Mouse (Mus musculus): ENCODE measurements around the gene Cpox.

Gene Cpox

DNA sequence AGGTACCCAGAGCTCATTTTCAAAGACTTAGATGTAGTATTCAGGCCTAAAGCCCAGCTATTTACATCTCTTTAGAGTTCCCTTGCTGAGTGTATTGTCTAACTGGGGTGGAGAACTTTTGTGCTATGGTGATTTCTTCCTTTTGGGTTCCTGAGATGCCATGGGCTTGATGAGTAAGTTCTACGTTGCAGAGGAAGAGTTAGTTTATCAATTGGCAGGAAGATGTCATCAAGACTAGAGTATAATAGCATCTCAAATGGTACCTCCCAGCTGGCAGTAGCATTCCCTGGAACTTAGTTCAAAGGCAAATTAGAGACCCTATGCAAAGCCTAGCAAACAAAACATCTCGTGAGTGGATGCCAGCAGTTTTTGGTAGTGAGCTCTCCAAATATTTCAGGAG lies 34.2 kb upstream of the Cpox start:
- H3K36me3 ChIP-seq (ENCODE audit: insufficient read depth, low read length), result no peaks in the 10 kb centered on the region
- H3K9me3 ChIP-seq (ENCODE audit: low read length), result no peaks in the 10 kb centered on the region
- no peak overlapping the region for H3K4me3 ChIP-seq (replicated peaks; ENCODE audit: low read length)
- TF ChIP-seq CTCF (conservative IDR thresholded peaks at IDR 0.05; ENCODE audit: low read length), result no peak
- no peak for TF ChIP-seq POU5F1 (IDR thresholded peaks at IDR 0.05; ENCODE audit: borderline replicate concordance, low read length)
- no peak for TF ChIP-seq NANOG (IDR thresholded peaks at IDR 0.05; ENCODE audit: borderline replicate concordance, low read length)
- no peaks in the 10 kb centered on the region for H3K27me3 ChIP-seq (ENCODE audit: insufficient read depth, low read length)
- peaks cover 32% of the 10 kb centered on the region for H3K4me1 ChIP-seq (replicated peaks; ENCODE audit: low read depth, low read length)

GRCm38 (mm10) chr16:58637448-58637847 lies 32.6 kb upstream of the Cpox start:
- H3K4me1 ChIP-seq (replicated peaks; ENCODE audit: low read depth, low read length), result peaks cover 32% of the 10 kb centered on the region
- no peak overlapping the region for H3K4me3 ChIP-seq (replicated peaks; ENCODE audit: low read length)
- no peak for TF ChIP-seq NANOG (IDR thresholded peaks at IDR 0.05; ENCODE audit: borderline replicate concordance, low read length)
- no peaks in the 10 kb centered on the region for H3K27me3 ChIP-seq (ENCODE audit: insufficient read depth, low read length)
- H3K36me3 ChIP-seq (ENCODE audit: insufficient read depth, low read length), result no peaks in the 10 kb centered on the region
- H3K9me3 ChIP-seq (ENCODE audit: low read length), result no peaks in the 10 kb centered on the region

- Histone ChIP-seq H3K4me1 (replicated peaks; ENCODE audit: low read depth, low read length) (peaks cover 32% of the 10 kb centered on the region), H3K36me3 (ENCODE audit: insufficient read depth, low read length) (no peaks in the 10 kb centered on the region)
Observed at GRCm38 (mm10) chr16:58638016-58638415, 32.1 kb upstream of the Cpox start.

GRCm38 (mm10) chr16:58638689-58639175 lies 31.4 kb upstream of the Cpox start, which contains the start of gene E330017A01Rik:
E330017A01Rik (minus strand) TSS chr16:58638739.
- Histone ChIP-seq H3K4me1 (replicated peaks; ENCODE audit: low read depth, low read length) (peaks cover 32% of the 10 kb centered on the region), H3K4me3 (replicated peaks; ENCODE audit: low read length) (no peak within 1 kb of the TSS), H3K36me3 (ENCODE audit: insufficient read depth, low read length) (no peaks in the 10 kb centered on the region), H3K9me3 (ENCODE audit: low read length) (no peaks in the 10 kb centered on the region), H3K27me3 (ENCODE audit: insufficient read depth, low read length) (no peaks in the 10 kb centered on the region)
- TF ChIP-seq NANOG (IDR thresholded peaks at IDR 0.05; ENCODE audit: borderline replicate concordance, low read length) (no peak), POU5F1 (IDR thresholded peaks at IDR 0.05; ENCODE audit: borderline replicate concordance, low read length) (no peak), CTCF (conservative IDR thresholded peaks at IDR 0.05; ENCODE audit: low read length) (no peak)

More at GRCm38 (mm10) chr16:58638016-58638415, 32.1 kb upstream of the Cpox start:
- no peaks in the 10 kb centered on the region for H3K9me3 ChIP-seq (ENCODE audit: low read length)
- H3K4me3 ChIP-seq (replicated peaks; ENCODE audit: low read length), result no peak overlapping the region
- TF ChIP-seq CTCF (conservative IDR thresholded peaks at IDR 0.05; ENCODE audit: low read length), result no peak
- TF ChIP-seq NANOG (IDR thresholded peaks at IDR 0.05; ENCODE audit: borderline replicate concordance, low read length), result no peak
- TF ChIP-seq POU5F1 (IDR thresholded peaks at IDR 0.05; ENCODE audit: borderline replicate concordance, low read length), result no peak
- no peaks in the 10 kb centered on the region for H3K27me3 ChIP-seq (ENCODE audit: insufficient read depth, low read length)

GRCm38 (mm10) chr16:58649979-58650378 lies 20.1 kb upstream of the Cpox start:
- Histone ChIP-seq H3K4me1 (replicated peaks; ENCODE audit: low read depth, low read length) (no peaks in the 10 kb centered on the region), H3K27me3 (ENCODE audit: insufficient read depth, low read length) (no peaks in the 10 kb centered on the region), H3K4me3 (replicated peaks; ENCODE audit: low read length) (no peak overlapping the region), H3K9me3 (ENCODE audit: low read length) (no peaks in the 10 kb centered on the region), H3K36me3 (ENCODE audit: insufficient read depth, low read length) (no peaks in the 10 kb centered on the region)
- TF ChIP-seq POU5F1 (IDR thresholded peaks at IDR 0.05; ENCODE audit: borderline replicate concordance, low read length), result no peak
- no peak for TF ChIP-seq NANOG (IDR thresholded peaks at IDR 0.05; ENCODE audit: borderline replicate concordance, low read length)
- no peak for TF ChIP-seq CTCF (conservative IDR thresholded peaks at IDR 0.05; ENCODE audit: low read length)

DNA sequence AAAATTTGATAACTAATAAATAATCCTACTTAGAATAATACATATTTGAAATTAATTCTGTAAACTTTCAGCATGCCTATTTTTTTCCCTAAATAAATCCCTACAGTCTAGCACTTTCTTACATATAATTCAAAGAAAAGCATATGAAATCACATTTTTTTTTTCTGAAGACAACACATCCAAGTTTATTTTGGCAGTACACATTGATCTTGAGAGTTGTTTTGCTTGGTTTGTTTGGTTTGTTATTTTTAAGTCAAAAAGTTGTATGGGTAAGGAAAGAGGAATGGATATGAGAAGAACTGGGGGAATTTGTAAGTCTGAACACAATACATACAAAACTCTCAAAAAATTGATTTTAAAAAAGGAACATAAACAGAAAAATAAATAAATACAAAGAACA lies 14.3 kb upstream of the Cpox start:
- no peak for TF ChIP-seq CTCF (conservative IDR thresholded peaks at IDR 0.05; ENCODE audit: low read length)
- TF ChIP-seq POU5F1 (IDR thresholded peaks at IDR 0.05; ENCODE audit: borderline replicate concordance, low read length), result no peak
- TF ChIP-seq NANOG (IDR thresholded peaks at IDR 0.05; ENCODE audit: borderline replicate concordance, low read length), result no peak

GRCm38 (mm10) chr16:58656526-58656925 lies 13.6 kb upstream of the Cpox start:
- Histone ChIP-seq H3K36me3 (ENCODE audit: insufficient read depth, low read length) (no peaks in the 10 kb centered on the region), H3K4me3 (replicated peaks; ENCODE audit: low read length) (no peak overlapping the region), H3K9me3 (ENCODE audit: low read length) (no peaks in the 10 kb centered on the region), H3K27me3 (ENCODE audit: insufficient read depth, low read length) (peaks cover 7% of the 10 kb centered on the region; the same call in 1 of the 2 replicates), H3K4me1 (replicated peaks; ENCODE audit: low read depth, low read length) (no peaks in the 10 kb centered on the region)
- no peak for TF ChIP-seq POU5F1 (IDR thresholded peaks at IDR 0.05; ENCODE audit: borderline replicate concordance, low read length)
- TF ChIP-seq CTCF (conservative IDR thresholded peaks at IDR 0.05; ENCODE audit: low read length), result no peak
- TF ChIP-seq NANOG (IDR thresholded peaks at IDR 0.05; ENCODE audit: borderline replicate concordance, low read length), result no peak

More for the DNA sequence above, 14.3 kb upstream of the Cpox start:
- Histone ChIP-seq H3K27me3 (ENCODE audit: insufficient read depth, low read length) (peaks cover 7% of the 10 kb centered on the region; the same call in 1 of the 2 replicates), H3K36me3 (ENCODE audit: insufficient read depth, low read length) (no peaks in the 10 kb centered on the region), H3K9me3 (ENCODE audit: low read length) (no peaks in the 10 kb centered on the region), H3K4me3 (replicated peaks; ENCODE audit: low read length) (no peak overlapping the region), H3K4me1 (replicated peaks; ENCODE audit: low read depth, low read length) (no peaks in the 10 kb centered on the region)

GRCm38 (mm10) chr16:58658668-58659067 lies 11.4 kb upstream of the Cpox start:
- peaks cover 7% of the 10 kb centered on the region; the same call in 1 of the 2 replicates for H3K27me3 ChIP-seq (ENCODE audit: insufficient read depth, low read length)
- H3K4me3 ChIP-seq (replicated peaks; ENCODE audit: low read length), result no peak overlapping the region
- TF ChIP-seq NANOG (IDR thresholded peaks at IDR 0.05; ENCODE audit: borderline replicate concordance, low read length) (no peak), POU5F1 (IDR thresholded peaks at IDR 0.05; ENCODE audit: borderline replicate concordance, low read length) (no peak), CTCF (conservative IDR thresholded peaks at IDR 0.05; ENCODE audit: low read length) (no peak)
- H3K4me1 ChIP-seq (replicated peaks; ENCODE audit: low read depth, low read length), result no peaks in the 10 kb centered on the region
- no peaks in the 10 kb centered on the region for H3K9me3 ChIP-seq (ENCODE audit: low read length)
- no peaks in the 10 kb centered on the region for H3K36me3 ChIP-seq (ENCODE audit: insufficient read depth, low read length)

GRCm38 (mm10) chr16:58661826-58662225 lies 8.3 kb upstream of the Cpox start:
- H3K9me3 ChIP-seq (ENCODE audit: low read length), result no peaks in the 10 kb centered on the region
- H3K36me3 ChIP-seq (ENCODE audit: insufficient read depth, low read length), result no peaks in the 10 kb centered on the region
- no peaks in the 10 kb centered on the region for H3K4me1 ChIP-seq (replicated peaks; ENCODE audit: low read depth, low read length)
- TF ChIP-seq NANOG (IDR thresholded peaks at IDR 0.05; ENCODE audit: borderline replicate concordance, low read length) (no peak), POU5F1 (IDR thresholded peaks at IDR 0.05; ENCODE audit: borderline replicate concordance, low read length) (no peak), CTCF (conservative IDR thresholded peaks at IDR 0.05; ENCODE audit: low read length) (no peak)
- H3K4me3 ChIP-seq (replicated peaks; ENCODE audit: low read length), result no peak overlapping the region
- peaks cover 7% of the 10 kb centered on the region; the same call in 1 of the 2 replicates for H3K27me3 ChIP-seq (ENCODE audit: insufficient read depth, low read length)

Measured in E14TG2a.4 (cell line).